Mouse (Mus musculus) brain, embryonic 14.5 days (tissue): ENCODE results near the gene Hadhb.

Source experiments
- CTCF ChIP-seq: fragments of 200-500 bp; IDR thresholded peaks from 2 replicates; pipeline ENCODE4 v1.5.1; 2012; ENCODE audit warnings: inconsistent platforms, mild to moderate bottlenecking, moderate library complexity, borderline replicate concordance; ENCODE audit not compliant: insufficient read depth, insufficient read length; ENCODE audit errors: extremely low read depth
- POLR2A ChIP-seq: fragments of 200-500 bp; IDR thresholded peaks from 2 replicates; pipeline ENCODE4 v1.6.1; 2012; ENCODE audit warnings: mild to moderate bottlenecking, inconsistent platforms, borderline replicate concordance; ENCODE audit not compliant: poor library complexity, insufficient read depth, insufficient read length, severe bottlenecking; ENCODE audit errors: extremely low read depth

DNA sequence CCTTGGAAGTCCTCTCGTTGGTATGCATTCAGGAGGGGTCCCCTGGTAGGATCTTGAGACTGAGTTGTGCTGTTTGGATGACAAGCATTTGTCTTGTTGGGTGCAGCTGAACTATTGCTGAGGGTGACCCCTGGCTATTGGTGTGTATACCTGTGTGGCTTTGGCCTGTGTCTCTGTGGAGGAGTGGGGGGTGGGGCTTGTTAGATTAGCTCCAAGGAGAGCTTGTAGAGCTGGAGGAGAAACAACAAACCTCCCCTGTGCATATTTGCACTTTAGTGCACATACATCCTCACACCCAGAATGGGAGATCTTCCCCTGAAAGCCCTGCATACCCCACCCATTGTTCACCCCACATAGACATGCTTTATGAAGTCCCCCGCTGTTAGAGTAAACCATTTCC is 48.3 kb upstream of the Hadhb start:
- TF ChIP-seq POLR2A (no peak), CTCF (no peak)
